Mouse (Mus musculus) midbrain, embryonic 12.5 days (tissue): ENCODE results near the gene Psmd8. TPM values are rescaled to one million over a fixed set of nuclear protein-coding genes. Genes with fewer than 3 reads are reported as not detected.

Experiments used
- polyA plus RNA-seq: library from polyadenylated mRNA; unstranded; fragments of >200 nt; fragmentation: Nextera tagmentation; extraction: Ambion mirVana; gene quantifications from 2 replicates; pipeline ENCODE4 v1.2.1, GENCODE M21; 2016

Gene Psmd8
- polyA plus RNA-seq, 1 experiment from 2014 or later: 305 TPM

Other genes with a start within 250 kb of the Psmd8 start
- 162 and 175 TPM in 2 replicates for gene Actn4, start 218.4 kb downstream of the Psmd8 start, polyA plus RNA-seq
- gene Eif3k, start 198.8 kb downstream of the Psmd8 start, polyA plus RNA-seq: 324 and 335 TPM in 2 replicates
- gene Map4k1, start 198.7 kb downstream of the Psmd8 start, polyA plus RNA-seq: 5.4 and 6.2 TPM in 2 replicates
- 2.8 TPM in 2 replicates for gene Ryr1, start 55.5 kb downstream of the Psmd8 start, polyA plus RNA-seq
- 0.63 and 0.71 TPM in 2 replicates for gene Rasgrp4, start 45.9 kb downstream of the Psmd8 start, polyA plus RNA-seq
- gene Fam98c, start 24.5 kb downstream of the Psmd8 start, polyA plus RNA-seq: 17.4 and 20.4 TPM in 2 replicates
- 0.78 and 0.85 TPM in 2 replicates for gene Ggn, start 10.5 kb downstream of the Psmd8 start, polyA plus RNA-seq
- 6.1 and 6.8 TPM in 2 replicates for gene Spred3, start 10.3 kb downstream of the Psmd8 start, polyA plus RNA-seq
- gene Catsperg1, start 33.3 kb upstream of the Psmd8 start, polyA plus RNA-seq: 0.82 and 0.96 TPM in 2 replicates
- gene Kcnk6, start 51.8 kb upstream of the Psmd8 start, polyA plus RNA-seq: 0.54 and 0.65 TPM in 2 replicates
- 72.5 and 83.2 TPM in 2 replicates for gene Yif1b, start 57.6 kb upstream of the Psmd8 start, polyA plus RNA-seq
- gene 2200002D01Rik, start 67.8 kb upstream of the Psmd8 start, polyA plus RNA-seq: 2.1 and 2.9 TPM in 2 replicates
- 23.8 and 25.7 TPM in 2 replicates for gene Spint2, start 101.2 kb upstream of the Psmd8 start, polyA plus RNA-seq
- 19.2 and 20.0 TPM in 2 replicates for gene Ppp1r14a, start 108.6 kb upstream of the Psmd8 start, polyA plus RNA-seq
- gene Dpf1, start 123.2 kb upstream of the Psmd8 start, polyA plus RNA-seq: 115 and 119 TPM in 2 replicates